Mouse (Mus musculus): Measurements from ENCODE around the gene Rps6kc1. TPM values are rescaled to one million over a fixed set of nuclear protein-coding genes. Genes with fewer than 3 reads are reported as not detected.

Rps6kc1 gene
- polyA plus RNA-seq, 1 experiment from 2014 or later: 21.1 TPM

Other genes with a start within 250 kb of the Rps6kc1 start
- gene Angel2, start 13.3 kb upstream of the Rps6kc1 start, polyA plus RNA-seq (2016; fragmentation: Nextera tagmentation; extraction: Ambion mirVana): 55.5 and 58.5 TPM in 2 replicates
- gene Vash2, start 67.5 kb upstream of the Rps6kc1 start, polyA plus RNA-seq (2016; fragmentation: Nextera tagmentation; extraction: Ambion mirVana): 77.9 and 82.5 TPM in 2 replicates
- 7.6 and 8.4 TPM in 2 replicates for gene Flvcr1, start 114.4 kb upstream of the Rps6kc1 start, polyA plus RNA-seq (2016; fragmentation: Nextera tagmentation; extraction: Ambion mirVana)
- not detected in 2 replicates for gene Spata45, start 124.9 kb upstream of the Rps6kc1 start, polyA plus RNA-seq (2016; fragmentation: Nextera tagmentation; extraction: Ambion mirVana)
- gene Tatdn3, start 151.2 kb upstream of the Rps6kc1 start, polyA plus RNA-seq (2016; fragmentation: Nextera tagmentation; extraction: Ambion mirVana): 16.1 and 17.7 TPM in 2 replicates
- 22.4 and 23.9 TPM in 2 replicates for gene Nsl1, start 151.2 kb upstream of the Rps6kc1 start, polyA plus RNA-seq (2016; fragmentation: Nextera tagmentation; extraction: Ambion mirVana)
- 10.8 and 11.5 TPM in 2 replicates for gene Batf3, start 186.1 kb upstream of the Rps6kc1 start, polyA plus RNA-seq (2016; fragmentation: Nextera tagmentation; extraction: Ambion mirVana)